Comparison of ENCODE assay signal across 8 mouse cellular contexts in genomic region chr1:120121930-120122530, GRCm38 (mm10). TPM values are rescaled to one million over a fixed set of nuclear protein-coding genes. Genes with fewer than 3 reads are reported as not detected.
DNase-seq lines count a peak whose midpoint lies in the region; ATAC-seq lines count a peak whose summit lies in the region.

No protein-coding gene starts in this region.

- H3K9me3 ChIP-seq in erythroblast, embryonic 14.5 days (ENCODE audit: control insufficient read depth, low read length) = no peaks in the 10 kb centered on the region
- H3K9me3 ChIP-seq in forebrain, embryonic 13.5 days (replicated peaks) = no peaks in the 10 kb centered on the region
- no peaks in the 10 kb centered on the region for H3K9me3 ChIP-seq in liver, embryonic 15.5 days (replicated peaks)

- peak overlapping the region; percentile 92 for H3K4me3 ChIP-seq in erythroblast, embryonic 14.5 days (replicated peaks)
- peak overlapping the region; percentile 69 for H3K4me3 ChIP-seq in forebrain, embryonic 13.5 days
- peak overlapping the region; percentile 72 for H3K4me3 ChIP-seq in liver, embryonic 15.5 days (replicated peaks)

- peaks cover 8% of the 10 kb centered on the region for H3K36me3 ChIP-seq in erythroblast, embryonic 14.5 days (ENCODE audit: control insufficient read depth)
- H3K36me3 ChIP-seq in forebrain, embryonic 13.5 days (ENCODE audit: poor library complexity, severe bottlenecking) = 0 out of 2 replicates have a peak, but pooled peaks cover 12% of the 10 kb centered on the region
- peaks cover 13% of the 10 kb centered on the region for H3K36me3 ChIP-seq in liver, embryonic 15.5 days (replicated peaks)

- peak overlapping the region; percentile 87; the same call in 1 of the 2 replicates for H3K27ac ChIP-seq in forebrain, embryonic 13.5 days
- peak overlapping the region; percentile 83 for H3K27ac ChIP-seq in liver, embryonic 15.5 days (replicated peaks)

- peak; percentile 46 for DNase-seq in 416B (ENCODE audit: low read depth)
- no peak for DNase-seq in layer of hippocampus, adult 9-11 months
- no peak for DNase-seq in adrenal gland, adult 8-10 months

- peak overlapping the region; percentile 65 for H3K9ac ChIP-seq in forebrain, embryonic 13.5 days
- peak overlapping the region; percentile 66 for H3K9ac ChIP-seq in liver, embryonic 15.5 days

- WGBS in forebrain, embryonic 13.5 days = 87% methylated on average over 9 of the region's 9 CpGs
- WGBS in liver, embryonic 15.5 days (ENCODE audit: insufficient replicate concordance) = 58% methylated on average over 9 of the region's 9 CpGs

- ATAC-seq in erythroblast, adult 5-6 weeks (replicated peaks; ENCODE audit: low FRiP score, poor library complexity, severe bottlenecking) = no peak
- ATAC-seq in forebrain, embryonic 13.5 days = no peak
- no peak for ATAC-seq in liver, embryonic 15.5 days (ENCODE audit: insufficient read depth)
- no peak for ATAC-seq in frontal cortex, adult (ENCODE audit: low TSS enrichment)

- peaks cover 46% of the 10 kb centered on the region for H3K4me1 ChIP-seq in erythroblast, embryonic 14.5 days (ENCODE audit: control insufficient read depth)
- peaks cover 51% of the 10 kb centered on the region for H3K4me1 ChIP-seq in forebrain, embryonic 13.5 days
- H3K4me1 ChIP-seq in liver, embryonic 15.5 days (replicated peaks) = peaks cover 47% of the 10 kb centered on the region

- H3K4me2 ChIP-seq in forebrain, embryonic 13.5 days = peak overlapping the region; percentile 82
- peak overlapping the region; percentile 96 for H3K4me2 ChIP-seq in liver, embryonic 15.5 days

- no peaks in the 10 kb centered on the region for H3K27me3 ChIP-seq in erythroblast, embryonic 14.5 days (ENCODE audit: control insufficient read depth)
- no peaks in the 10 kb centered on the region for H3K27me3 ChIP-seq in forebrain, embryonic 13.5 days
- no peaks in the 10 kb centered on the region for H3K27me3 ChIP-seq in liver, embryonic 15.5 days

RNA-seq across cellular contexts. Expression of gene 3110009E18Rik, which starts 1.0 kb away (rescaled TPM):
- polyA plus RNA-seq in erythroblast, embryonic 14.5 days (2012) = 0.10 TPM in 1 of 2 replicates, not detected in the other
- 6.5 and 8.2 TPM in 2 replicates for total RNA-seq in erythroblast, adult 5-6 weeks (2015; ENCODE audit: low replicate concordance)
- total RNA-seq in erythroblast, adult 5-6 weeks (2017; ENCODE audit: low replicate concordance) = not detected in 2 replicates
- polyA plus RNA-seq in forebrain, embryonic 13.5 days (2015; fragmentation: Nextera tagmentation; extraction: Ambion mirVana) = 24.8 and 29.7 TPM in 2 replicates
- 4.9 and 5.8 TPM in 2 replicates for polyA plus RNA-seq in liver, embryonic 15.5 days (2015; fragmentation: Nextera tagmentation; extraction: Ambion mirVana)
- total RNA-seq in adrenal gland, adult 8-10 months (2022) = 10 to 100 TPM in 3 of 4 experiments, 1 to 10 TPM in 1; 8.8 to 14.1 (median 11.2) TPM

RNA-seq across cellular contexts. Expression of gene Dbi, which starts 1.2 kb away (rescaled TPM):
- 0.37 and 0.79 TPM in 2 replicates for polyA plus RNA-seq in erythroblast, embryonic 14.5 days (2012)
- total RNA-seq in erythroblast, adult 5-6 weeks (2015; ENCODE audit: low replicate concordance) = 59.9 and 82.1 TPM in 2 replicates
- total RNA-seq in erythroblast, adult 5-6 weeks (2017; ENCODE audit: low replicate concordance) = 73.0 and 77.2 TPM in 2 replicates
- polyA plus RNA-seq in forebrain, embryonic 13.5 days (2015; fragmentation: Nextera tagmentation; extraction: Ambion mirVana) = 1,225 and 1,613 TPM in 2 replicates
- polyA plus RNA-seq in liver, embryonic 15.5 days (2015; fragmentation: Nextera tagmentation; extraction: Ambion mirVana) = 835 and 898 TPM in 2 replicates
- total RNA-seq in adrenal gland, adult 8-10 months (2022) = 100 to 1,000 TPM; 667 to 804 (median 753) TPM

RNA-seq across cellular contexts. Expression of gene Tmem37, which starts 48.2 kb away (rescaled TPM):
- 0.07 and 0.08 TPM in 2 replicates for polyA plus RNA-seq in erythroblast, embryonic 14.5 days (2012)
- total RNA-seq in erythroblast, adult 5-6 weeks (2015; ENCODE audit: low replicate concordance) = 1.5 TPM in 1 of 2 replicates, not detected in the other
- not detected in 2 replicates for total RNA-seq in erythroblast, adult 5-6 weeks (2017; ENCODE audit: low replicate concordance)
- polyA plus RNA-seq in forebrain, embryonic 13.5 days (2015; fragmentation: Nextera tagmentation; extraction: Ambion mirVana) = 4.0 and 4.3 TPM in 2 replicates
- 84.6 and 97.7 TPM in 2 replicates for polyA plus RNA-seq in liver, embryonic 15.5 days (2015; fragmentation: Nextera tagmentation; extraction: Ambion mirVana)
- 10 to 100 TPM in 2 of 4 experiments, 1 to 10 TPM in 2; 8.7 to 21.2 (median 14.5) TPM for total RNA-seq in adrenal gland, adult 8-10 months (2022)

Comparison
In these comparisons a context has a peak if more than half of its experiments do, and no peak if none do; other contexts are left out.
1. RNA of gene Dbi, which starts 1.2 kb away (polyA plus RNA-seq): 1,225 to 1,613 TPM in forebrain, embryonic 13.5 days and 835 to 898 TPM in liver, embryonic 15.5 days; 0.37 to 0.79 TPM in erythroblast, embryonic 14.5 days; every median in the first group is over 100 times any median in the second.
2. RNA of gene Tmem37, which starts 48.2 kb away (polyA plus RNA-seq): 84.6 to 97.7 TPM in liver, embryonic 15.5 days; 4.0 to 4.3 TPM in forebrain, embryonic 13.5 days and 0.07 to 0.08 TPM in erythroblast, embryonic 14.5 days; every median in the first group is over 10 times any median in the second.
3. Peak in every context shown above with its lines, with median percentiles within 50 percentile points of each other: H3K4me3 ChIP-seq.